Mouse (Mus musculus) CH12.LX (cell line): ENCODE measurements around the gene Lcn9.
A peak's percentile ranks its signal among the peaks of the same experiment; 100 is the strongest.

ENCODE experiments used
- CHD1 ChIP-seq: IDR thresholded peaks from 2 replicates; pipeline ENCODE4 v1.6.1; 2012; ENCODE audit warnings: low read depth, low read length, improper control_type of control experiment, inconsistent platforms
- CTCF ChIP-seq, 2 experiments: IDR thresholded peaks in 1 of 2; conservative IDR thresholded peaks in 1 of 2; 2 replicates each; pipeline ENCODE4 v1.5.1; 2011 to 2012; ENCODE audit warnings: low read depth in 2 of 2, low read length in 2 of 2, improper control_type of control experiment in 1 of 2, inconsistent platforms in 1 of 2, mild to moderate bottlenecking in 1 of 2, moderate library complexity in 1 of 2
- EP300 ChIP-seq: IDR thresholded peaks from 2 replicates; pipeline ENCODE4 v1.6.1; 2011; ENCODE audit warnings: low read length, improper control_type of control experiment
- GABPA ChIP-seq: IDR thresholded peaks from 2 replicates; pipeline ENCODE4 v1.6.1; 2012; ENCODE audit warnings: low read depth, low read length, improper control_type of control experiment, inconsistent platforms; ENCODE audit not compliant: insufficient replicate concordance
- HCFC1 ChIP-seq: IDR thresholded peaks from 2 replicates; pipeline ENCODE4 v1.6.1; 2012; ENCODE audit warnings: low read depth, mild to moderate bottlenecking, inconsistent platforms, low read length, improper control_type of control experiment
- KAT2A ChIP-seq: IDR thresholded peaks from 2 replicates; pipeline ENCODE4 v1.6.1; 2012; ENCODE audit warnings: low read length, improper control_type of control experiment, inconsistent platforms; ENCODE audit not compliant: insufficient replicate concordance
- MAX ChIP-seq: IDR thresholded peaks from 2 replicates; pipeline ENCODE4 v1.6.1; 2011; ENCODE audit warnings: low read length, improper control_type of control experiment
- MEF2A ChIP-seq: IDR thresholded peaks from 2 replicates; pipeline ENCODE4 v1.6.1; 2014; ENCODE audit warnings: low read depth, mild to moderate bottlenecking, inconsistent platforms, low read length, improper control_type of control experiment, borderline replicate concordance
- MYC ChIP-seq: IDR thresholded peaks from 2 replicates; pipeline ENCODE4 v1.6.1; 2011; ENCODE audit warnings: low read depth, mild to moderate bottlenecking, improper control_type of control experiment, low read length
- POLR2A ChIP-seq: IDR thresholded peaks from 2 replicates; pipeline ENCODE4 v1.6.1; 2011; ENCODE audit warnings: low read depth, mild to moderate bottlenecking, improper control_type of control experiment, low read length
- RAD21 ChIP-seq: IDR thresholded peaks from 2 replicates; pipeline ENCODE4 v1.6.1; 2011; ENCODE audit warnings: low read depth, mild to moderate bottlenecking, low read length, improper control_type of control experiment, moderate library complexity
- RCOR1 ChIP-seq: conservative IDR thresholded peaks from 2 replicates; pipeline ENCODE4 v1.6.1; 2012; ENCODE audit warnings: low read depth, mild to moderate bottlenecking, inconsistent platforms, low read length, improper control_type of control experiment
- USF1 ChIP-seq: IDR thresholded peaks from 2 replicates; pipeline ENCODE4 v1.6.1; 2014; ENCODE audit warnings: low read depth, mild to moderate bottlenecking, inconsistent platforms, low read length, improper control_type of control experiment

- TF ChIP-seq POLR2A: no peak
- TF ChIP-seq CTCF (conservative IDR thresholded peaks at IDR 0.05 in 1 of 2, IDR thresholded peaks at IDR 0.05 in 1 of 2; ENCODE audit: low read depth in 2 of 2, low read length in 2 of 2): peak; percentile 84 to 92
- no peak for TF ChIP-seq MEF2A
- TF ChIP-seq EP300: no peak
- no peak for TF ChIP-seq CHD1
- TF ChIP-seq HCFC1: no peak
- no peak for TF ChIP-seq MAX
- no peak for TF ChIP-seq KAT2A
- TF ChIP-seq RCOR1: no peak
- no peak for TF ChIP-seq USF1
- TF ChIP-seq MYC: no peak
- peak; percentile 89 for TF ChIP-seq RAD21
- no peak for TF ChIP-seq GABPA
These were observed 13.3 kb downstream of the Lcn9 start for GRCm38 (mm10) chr2:25836291-25836690.
